Mouse (Mus musculus) stomach, postnatal 0 days (tissue): ENCODE data around the gene Vps50.

Source experiments
- CTCF ChIP-seq: IDR thresholded peaks from 2 replicates; pipeline ENCODE4 v1.5.1; 2016; ENCODE audit warnings: antibody characterized with exemption, low read depth, mild to moderate bottlenecking, moderate library complexity
- EP300 ChIP-seq: optimal IDR thresholded peaks from 2 replicates; pipeline ENCODE3; 2016; ENCODE audit warnings: antibody characterized with exemption

GRCm38 (mm10) chr6:3549992-3550391 is 51.8 kb downstream of the Vps50 start:
- no peak for TF ChIP-seq EP300
- TF ChIP-seq CTCF = no peak
